Mouse (Mus musculus): ENCODE results near the gene Ednrb.
"Not testable (repeated sequence)": the region's sequence is repeated elsewhere in the genome, so short reads cannot be mapped to it uniquely, and the experiment has no call there.

Gene Ednrb

DNA sequence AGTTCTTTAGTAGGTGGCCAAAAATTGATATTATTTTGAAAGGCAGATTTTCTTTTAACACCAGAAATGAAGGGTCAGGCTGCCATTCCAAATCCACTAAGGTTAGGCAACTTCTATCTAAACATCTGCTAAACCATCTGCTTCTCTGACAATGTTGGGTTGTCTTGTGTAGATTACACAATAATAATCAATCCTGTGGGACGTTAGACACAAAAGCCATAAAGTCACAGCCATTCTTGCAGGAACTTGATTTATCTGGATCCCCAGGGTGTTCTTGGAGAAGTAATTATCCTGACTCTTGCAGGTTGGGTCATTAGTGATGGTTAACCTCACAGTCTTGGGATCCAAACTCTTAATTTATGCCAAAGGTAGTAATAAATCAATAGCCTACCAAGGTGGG lies 21.6 kb downstream of the Ednrb start:
- DNase-seq, result no peak

DNA sequence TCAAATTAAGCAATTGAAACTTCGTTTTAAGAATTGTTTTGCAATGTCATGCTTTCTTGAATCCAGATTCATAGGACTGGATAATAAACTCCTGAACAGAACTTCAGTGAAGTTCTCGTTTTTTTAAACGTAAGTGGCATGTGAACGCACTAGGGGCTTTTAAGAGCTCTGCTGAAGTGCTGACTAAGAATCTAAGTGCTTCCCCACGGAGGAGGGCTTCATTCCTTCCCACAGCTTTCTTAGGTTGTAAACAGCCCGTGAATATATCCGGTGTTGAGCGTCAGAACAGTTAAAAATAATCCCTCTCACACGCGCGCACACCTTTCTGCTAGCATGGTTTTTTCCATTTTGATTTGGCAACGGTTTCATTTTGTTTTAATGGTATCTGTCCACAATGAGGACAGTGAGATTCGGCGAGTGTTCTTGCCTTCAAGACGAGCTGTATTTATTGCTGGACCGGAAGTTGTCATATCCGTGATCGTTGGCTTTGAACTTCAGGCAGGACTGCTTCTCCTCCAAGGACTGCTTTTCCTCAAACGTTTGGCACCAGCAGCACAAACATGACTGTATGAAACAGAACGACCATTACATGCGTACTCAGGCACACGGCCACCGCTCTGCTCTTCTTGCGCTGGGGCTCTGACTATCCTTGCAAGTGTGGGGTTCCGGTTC lies 27.4 kb downstream of the Ednrb start:
- no peak for DNase-seq

DNA sequence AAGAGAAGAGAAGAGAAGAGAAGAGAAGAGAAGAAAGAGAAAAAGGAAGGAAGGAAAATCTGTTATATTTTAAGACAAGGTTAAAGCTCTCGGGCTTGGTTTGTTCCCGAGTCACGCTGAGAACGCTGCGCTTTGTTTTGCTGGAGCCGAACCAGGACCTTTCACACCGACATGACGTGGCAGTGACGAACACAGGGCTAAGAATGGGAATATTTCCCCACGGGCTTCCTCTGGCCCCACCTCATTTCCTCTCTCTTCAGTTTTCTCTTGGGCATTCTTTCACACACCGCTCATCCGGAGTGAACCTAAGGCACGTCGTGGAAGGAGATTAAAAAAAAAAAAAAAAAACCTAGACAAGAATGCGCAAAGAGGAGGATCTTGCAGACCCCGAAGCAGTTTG lies 28.7 kb downstream of the Ednrb start:
- no peak for DNase-seq

DNA sequence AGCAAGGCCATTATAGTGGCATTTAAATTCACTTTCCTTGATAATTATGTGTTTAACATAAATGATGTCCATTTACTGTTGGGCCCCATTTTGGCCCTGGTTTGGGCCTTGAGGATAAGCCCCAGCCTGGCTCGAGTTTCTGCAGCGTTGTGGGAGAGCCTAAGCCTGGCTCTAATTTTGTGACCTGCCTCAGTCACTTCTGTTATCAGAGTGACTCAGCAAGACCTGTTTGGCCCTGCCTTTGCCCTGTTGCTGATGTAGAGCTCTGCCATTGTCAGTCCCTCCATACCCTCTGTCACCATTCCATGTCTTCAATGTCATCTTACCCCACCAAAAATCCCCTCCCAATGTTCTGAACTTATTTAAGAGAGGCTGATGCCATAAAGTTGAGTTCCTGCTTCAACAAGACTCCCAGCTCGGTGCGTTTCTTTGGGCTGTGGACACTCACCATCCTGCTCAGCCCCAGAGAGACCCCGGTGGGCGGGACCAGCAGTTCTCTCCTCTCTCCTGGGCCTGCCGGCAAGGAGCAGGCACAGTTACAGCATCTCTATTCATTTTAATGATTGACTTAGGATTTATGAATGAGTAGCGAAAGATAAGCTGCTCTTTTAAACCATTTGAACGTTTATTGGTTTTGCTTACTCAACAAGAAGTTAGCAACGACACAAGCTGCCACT lies 30.0 kb downstream of the Ednrb start:
- DNase-seq, result no peak

DNA sequence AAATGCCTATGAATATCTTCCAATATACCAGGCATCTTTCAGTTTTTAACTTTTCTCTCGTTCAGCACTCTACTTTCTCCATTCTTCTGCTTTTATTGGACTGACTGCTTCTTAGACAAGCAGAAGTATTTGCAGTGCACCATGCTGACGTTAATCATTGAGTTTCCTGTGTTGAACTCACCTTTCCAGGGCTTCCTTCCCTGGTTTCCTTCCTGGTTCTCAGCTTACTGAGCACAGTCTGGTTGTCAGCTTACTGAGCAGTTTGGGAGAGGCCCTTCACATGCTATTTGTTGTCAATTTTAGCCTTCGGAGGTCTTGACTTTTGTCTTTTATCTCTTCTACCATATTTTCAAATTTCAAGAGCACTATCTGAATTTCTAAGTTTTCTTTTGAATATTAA lies 31.0 kb downstream of the Ednrb start:
- no peak for DNase-seq

DNA sequence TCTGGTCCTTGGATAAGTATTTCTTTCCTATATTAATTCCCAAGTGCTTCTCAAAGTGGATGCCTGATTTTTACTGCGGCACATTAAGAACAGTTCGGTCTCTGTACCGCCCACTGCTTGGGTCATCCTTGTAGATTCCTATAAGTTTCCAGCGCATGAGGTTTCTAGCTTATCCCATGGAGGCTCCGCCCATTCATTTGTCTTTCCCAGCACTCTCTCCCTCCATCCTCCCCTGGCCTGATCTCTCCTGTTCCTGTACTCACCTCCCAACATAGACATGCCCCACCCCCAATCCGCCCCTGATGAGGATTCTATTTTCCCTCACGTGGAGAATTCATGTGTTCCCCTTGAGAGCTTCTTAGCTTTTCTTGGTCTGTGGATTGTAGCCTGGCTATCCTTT lies 32.9 kb downstream of the Ednrb start:
- DNase-seq, result no peak

DNA sequence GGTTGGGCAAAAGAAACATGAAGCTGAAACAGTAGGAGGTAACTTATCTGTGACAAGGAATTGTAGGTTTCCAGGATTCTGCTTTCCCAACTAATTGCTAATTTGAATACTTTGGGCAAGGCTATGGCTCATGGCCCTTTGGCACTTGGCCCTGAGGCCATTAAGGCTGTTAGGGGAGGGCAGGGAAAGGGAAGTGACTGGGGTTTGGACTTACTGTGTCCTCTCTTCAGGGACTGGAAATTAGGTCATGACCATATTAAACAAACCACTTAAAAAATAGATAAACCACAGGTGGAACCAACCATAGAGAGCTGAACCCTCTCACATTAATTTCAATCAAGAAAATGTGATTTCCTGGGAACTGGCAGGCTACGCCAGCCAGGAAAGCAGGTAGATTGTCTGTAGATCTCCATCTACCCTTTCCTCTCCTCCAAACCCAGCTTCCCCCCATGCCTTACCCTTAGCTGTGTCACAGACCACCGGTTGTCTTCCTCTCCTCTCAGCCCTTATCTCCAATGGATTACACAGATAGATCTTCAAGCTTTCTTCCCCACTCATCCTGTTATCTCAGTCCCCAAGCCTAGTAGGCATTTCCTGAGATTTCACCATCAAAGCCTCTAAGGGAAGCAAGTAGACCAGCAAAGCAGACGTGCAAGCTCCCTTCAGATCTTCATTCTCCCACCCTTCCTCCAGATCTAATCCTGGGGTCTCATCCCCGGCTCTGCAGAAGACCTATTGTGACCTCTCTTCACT lies 40.1 kb downstream of the Ednrb start:
- no peak for DNase-seq

DNA sequence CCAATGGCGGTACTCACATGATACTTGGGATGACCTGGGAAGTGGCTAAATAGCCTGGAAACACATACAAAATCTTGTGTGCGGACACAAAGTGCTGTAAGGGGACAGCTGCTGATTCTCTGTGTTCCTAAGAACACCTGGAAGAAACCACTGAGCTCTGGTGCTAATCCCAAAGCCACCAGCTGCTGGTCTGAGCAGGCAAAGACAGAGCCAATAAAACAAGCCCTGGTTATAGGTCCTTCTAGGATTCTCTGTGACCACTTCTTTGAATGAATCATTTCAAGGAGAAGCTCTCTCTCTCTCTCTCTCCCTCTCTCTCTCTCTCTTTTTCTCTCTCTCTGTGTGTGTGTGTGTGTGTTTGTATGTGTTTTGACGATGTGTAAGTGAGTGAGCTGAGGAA lies 47.1 kb downstream of the Ednrb start:
- DNase-seq, result no peak

DNA sequence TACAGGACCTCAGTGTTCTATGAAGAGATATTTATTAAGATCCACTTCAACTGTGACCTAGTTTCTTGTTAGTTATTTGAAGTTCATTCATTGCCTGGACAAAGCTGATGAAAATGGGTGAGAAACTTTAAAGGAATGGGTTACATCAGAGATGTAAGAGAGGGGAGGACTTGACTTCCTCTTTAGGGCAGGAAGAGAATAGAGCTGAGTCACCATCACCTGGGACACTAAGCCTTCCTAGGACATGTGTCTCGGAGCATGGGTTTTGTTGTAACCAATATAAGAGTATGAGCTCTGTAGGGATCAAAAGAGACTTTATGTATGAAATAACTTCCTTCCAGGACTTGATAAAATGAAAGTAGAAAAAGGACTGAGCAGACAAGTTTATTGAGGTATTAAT lies 48.6 kb downstream of the Ednrb start:
- DNase-seq, result no peak

DNA sequence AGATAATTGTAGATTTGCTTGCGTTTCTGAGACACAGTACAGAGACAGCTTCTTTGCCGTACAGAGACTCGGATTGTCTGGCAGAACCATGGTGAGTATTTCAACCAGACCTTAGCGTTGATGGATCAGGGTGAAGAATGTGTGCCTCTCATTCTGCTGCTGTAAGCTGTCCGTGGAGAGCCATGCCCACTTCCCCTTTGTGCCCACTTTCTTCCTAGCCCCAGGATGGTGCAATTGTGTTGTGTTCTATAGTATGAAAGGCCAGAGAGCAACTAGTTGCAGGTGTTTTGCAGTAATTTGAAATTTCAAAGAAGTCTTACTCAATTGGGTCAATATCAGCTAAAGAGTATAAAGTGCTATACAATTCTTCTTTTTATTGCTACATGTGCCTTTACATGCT lies 50.8 kb downstream of the Ednrb start:
- no peak for DNase-seq

DNA sequence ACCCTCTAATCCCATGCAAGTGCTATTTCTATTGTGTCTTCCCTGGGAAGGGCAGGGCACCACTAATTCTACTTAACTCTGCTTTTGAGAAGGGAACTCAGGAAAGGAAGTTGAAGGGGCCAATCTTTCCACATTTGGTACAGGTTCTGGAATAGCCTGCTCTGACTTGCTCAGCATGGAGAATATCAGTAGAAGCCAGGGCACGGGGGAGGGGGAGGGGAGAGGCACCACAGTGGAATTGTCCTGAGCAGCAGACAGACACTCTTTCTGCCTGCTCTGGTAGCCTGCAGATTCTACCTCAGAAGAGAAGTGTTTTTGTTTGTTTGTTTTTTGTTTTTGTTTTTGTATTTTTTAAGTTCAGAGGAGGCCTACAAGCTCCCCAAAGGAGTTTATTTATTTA lies 51.5 kb downstream of the Ednrb start:
- no peak for DNase-seq

DNA sequence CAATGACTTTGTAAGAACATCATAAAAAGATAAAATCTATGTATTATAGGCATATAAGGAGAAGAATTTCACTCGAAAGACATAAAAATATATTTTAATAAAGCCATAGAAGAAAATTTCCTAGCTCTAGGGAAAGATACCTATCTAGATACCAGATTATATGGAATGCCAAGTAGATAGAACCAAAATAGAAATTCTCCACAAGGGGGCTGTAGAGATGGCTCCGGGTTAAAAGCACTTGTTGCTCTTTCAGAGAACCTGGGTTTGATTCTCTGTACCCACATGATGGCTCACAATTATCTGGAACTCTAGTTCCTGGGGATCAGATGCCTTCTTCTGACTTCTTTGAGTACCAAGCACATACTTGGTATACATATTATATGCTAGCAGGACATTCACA lies 56.7 kb downstream of the Ednrb start:
- no peak for DNase-seq

DNA sequence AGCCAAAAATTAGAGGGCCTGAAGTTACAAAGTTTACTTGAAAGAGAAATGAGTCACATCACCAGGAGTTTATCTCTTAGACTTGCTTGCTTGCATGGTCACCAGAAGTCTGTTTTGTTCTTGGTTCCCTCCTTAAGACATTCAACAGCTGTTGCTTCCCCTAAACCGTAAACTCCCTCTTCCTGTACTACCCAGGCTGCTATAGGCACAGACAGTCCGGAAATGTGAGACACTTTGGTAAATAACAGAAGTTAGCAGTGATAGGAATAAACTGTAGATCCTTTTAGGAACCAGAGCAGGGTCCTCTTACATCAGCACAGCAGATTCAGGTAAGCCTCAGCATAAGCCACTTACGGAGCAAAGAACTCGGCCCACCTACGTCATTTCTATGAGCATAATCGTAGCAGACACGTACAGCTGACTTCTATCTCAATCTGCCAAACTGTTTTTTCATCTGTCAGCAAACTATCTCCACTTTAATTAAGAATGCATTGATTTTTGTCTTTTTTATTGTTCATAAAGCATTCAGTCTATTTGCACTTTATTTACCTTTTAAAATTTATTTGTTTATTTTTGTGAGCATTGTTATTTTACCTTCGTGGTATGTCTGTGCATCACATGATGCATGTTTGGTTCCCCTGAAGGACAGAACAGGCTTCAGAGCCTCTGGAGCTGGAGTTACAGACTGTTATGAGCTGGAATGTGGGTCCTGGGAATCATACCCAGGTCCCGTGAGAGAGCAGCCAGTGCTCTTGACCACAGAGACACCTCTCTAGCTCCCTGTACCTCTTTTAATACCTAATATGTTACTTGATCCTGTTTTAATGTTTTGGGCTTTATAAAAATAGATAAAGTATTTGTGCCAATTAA lies 58.9 kb downstream of the Ednrb start:
- DNase-seq, result no peak

DNA sequence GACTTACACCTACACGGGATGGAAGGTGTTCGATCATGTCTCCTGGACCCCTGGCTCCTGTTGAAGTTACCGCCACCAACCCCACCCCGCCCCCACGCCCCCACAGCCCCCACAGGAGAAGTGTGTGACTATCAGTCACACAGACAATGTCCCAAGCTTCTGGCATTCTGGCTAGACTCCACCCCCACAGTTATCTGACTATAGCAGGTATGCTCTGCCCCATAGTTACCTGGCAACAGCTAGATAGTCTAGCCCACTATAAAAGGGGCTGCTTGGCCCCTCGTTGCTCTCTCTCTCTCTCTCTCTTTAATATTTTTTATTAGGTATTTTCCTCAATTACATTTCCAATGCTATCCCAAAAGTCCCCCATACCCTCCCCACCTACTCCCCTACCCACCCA lies 63.9 kb downstream of the Ednrb start:
- not testable (repeated sequence) for DNase-seq

DNA sequence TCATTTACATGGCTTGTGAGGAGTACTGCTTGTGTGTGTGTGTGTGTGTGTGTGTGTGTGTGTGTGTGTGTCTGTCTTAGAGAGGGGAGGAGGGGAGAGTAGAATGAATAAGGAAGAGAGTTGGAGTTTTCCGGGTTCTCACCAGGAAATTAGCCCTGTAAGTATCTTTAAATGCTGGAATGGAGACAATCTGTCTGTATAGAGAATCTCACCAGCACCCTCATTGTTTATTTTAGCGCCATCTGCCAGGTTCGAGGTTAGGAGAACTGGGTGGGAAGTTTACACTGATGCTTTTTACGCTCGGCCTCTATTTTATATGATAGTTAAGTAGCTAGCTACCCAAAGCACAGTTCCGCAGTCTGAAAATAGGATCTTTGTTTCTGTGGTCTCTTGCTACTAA lies 64.9 kb downstream of the Ednrb start:
- no peak for DNase-seq

DNA sequence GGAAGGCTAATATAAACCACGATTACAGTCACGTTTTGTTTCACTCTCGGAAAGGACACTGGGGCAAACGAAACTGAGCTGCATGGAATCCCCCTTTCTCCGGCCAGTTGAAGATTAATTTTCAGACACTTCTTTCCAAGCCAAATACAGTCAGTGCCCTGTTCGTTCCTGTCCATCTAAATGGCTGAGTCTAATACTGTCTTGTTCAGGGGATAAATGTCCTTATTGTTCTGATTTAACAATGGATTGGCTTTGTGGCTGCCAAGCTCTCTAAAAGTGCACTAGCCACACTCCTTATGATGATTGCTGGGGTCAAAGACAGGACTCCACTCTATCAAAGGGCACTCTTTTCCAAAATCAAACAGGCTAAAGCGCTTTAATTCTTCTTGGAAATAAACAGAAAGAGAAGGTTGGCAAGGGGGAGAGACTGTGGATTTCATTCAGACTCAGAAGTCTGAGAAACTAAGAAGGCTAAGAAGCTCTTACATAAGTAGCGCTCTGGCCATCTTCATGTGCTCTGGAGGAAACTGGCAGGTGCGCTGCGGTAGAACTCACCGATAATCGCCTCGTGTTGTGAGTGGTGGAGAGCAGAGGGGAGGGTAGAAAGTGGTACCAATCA lies 65.6 kb downstream of the Ednrb start:
- DNase-seq, result no peak

DNA sequence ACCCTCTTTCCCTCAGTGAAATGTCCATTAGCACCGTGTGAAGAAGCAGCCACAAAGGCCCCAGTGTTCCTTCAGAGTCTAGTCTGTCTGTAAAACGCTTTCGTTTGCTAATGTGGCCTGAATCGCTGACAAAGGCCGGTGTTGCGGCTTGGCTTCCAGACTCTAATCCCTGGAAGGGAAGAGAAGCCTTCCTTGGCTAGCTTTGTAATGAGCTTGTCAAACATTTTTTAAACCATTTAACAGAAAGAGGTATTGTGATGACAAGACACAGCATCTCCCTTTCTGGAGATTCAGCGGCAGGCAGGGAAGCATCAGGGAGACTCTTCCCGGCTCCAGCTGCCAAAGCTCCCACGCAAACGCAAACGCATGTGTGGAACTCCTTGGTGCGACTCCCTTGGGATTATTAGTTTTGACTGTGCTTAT lies 66.2 kb downstream of the Ednrb start:
- peak; percentile 28 for DNase-seq

DNA sequence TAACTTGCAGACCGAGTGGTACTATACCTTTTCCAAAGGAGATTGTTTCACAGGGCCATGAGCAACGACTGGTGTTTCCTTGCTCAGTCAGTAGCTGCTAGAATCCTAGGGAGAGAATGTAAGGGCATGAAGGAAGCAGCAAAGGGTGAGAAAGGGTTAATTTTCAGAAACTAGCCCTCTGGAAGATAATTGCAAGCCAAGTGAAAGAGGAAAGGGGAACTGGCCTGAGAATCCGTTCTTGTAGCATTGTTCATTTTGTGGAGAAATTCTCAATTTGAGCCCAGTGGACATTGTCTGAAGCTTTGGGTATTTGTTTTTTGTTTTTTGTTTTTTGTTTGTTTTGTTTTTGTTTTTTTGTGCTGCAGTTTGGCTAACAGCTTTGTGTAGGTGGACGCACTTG lies 66.8 kb downstream of the Ednrb start:
- no peak for DNase-seq

DNA sequence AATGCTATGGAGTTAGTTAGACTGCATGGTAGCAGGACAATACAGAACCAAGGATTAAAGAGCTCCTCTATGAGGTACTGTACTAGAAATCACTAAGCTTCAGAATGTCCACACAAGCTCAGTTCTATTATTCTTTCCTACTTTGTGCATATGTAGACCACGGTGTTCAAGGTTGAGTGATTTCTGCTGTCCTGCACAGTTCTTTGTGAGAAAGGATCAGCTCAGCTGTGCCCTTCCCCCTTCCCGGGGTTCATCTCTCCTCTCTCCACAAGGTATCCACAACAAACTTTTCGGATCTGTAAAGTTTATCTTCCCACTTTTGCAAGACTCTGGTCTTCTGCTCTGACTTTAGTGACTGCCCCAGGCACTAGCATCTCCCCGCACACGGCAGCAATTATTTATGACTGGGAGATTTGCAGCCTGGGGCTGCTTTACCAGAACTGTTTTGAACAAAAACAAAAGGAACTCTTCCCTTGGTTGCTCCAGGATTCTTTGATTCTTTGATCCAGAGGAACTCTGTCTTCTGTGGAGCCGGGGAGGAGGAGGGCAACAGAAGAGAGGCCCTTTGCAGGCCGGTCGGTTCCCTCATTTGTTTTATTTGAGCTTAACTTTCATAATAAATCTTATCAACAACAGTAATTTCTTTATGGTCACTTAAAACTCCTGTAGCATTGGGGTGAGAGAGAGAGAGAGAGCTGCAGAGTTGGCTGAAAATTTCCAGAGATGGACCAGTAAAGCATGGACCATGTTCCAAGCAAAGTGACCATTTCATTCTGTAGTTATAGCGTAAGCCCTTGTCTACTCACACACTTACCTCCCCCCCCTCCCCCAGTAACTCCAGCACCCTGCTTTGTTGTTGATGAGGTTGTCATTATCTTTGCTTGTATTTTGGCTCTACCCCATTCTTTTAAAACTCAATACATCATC lies 74.6 kb downstream of the Ednrb start:
- no peak for DNase-seq

DNA sequence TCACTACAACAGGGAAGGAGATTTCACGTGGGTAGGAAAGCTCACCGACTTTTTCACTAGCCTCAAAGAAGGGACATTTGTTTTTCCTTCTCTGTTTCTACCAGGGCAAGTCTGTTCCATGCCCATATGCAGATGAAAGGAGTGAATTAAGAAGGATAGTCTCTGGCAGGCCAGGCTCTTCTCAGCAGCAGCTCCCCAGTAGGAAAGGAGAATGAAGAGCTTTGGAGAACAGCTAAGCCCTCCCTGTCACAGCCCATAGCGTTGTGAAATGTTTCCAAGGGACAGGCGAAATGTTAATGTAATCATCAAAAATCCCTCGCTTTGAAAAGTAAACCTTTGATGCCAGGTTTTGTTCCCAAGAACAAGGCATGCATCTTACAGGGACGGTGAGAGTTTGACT lies 76.7 kb downstream of the Ednrb start:
- no peak for DNase-seq

Data from cerebellum, adult 11-12 months (tissue).